Mouse (Mus musculus) heart, postnatal 25 days (tissue): ENCODE results near the gene Sytl5. TPM values are rescaled to one million over a fixed set of nuclear protein-coding genes. Genes with fewer than 3 reads are reported as not detected.

Source experiments
- DNase-seq: peaks from one replicate; pipeline ENCODE4 v3.0.0; 2022; ENCODE audit warnings: low spot score
- intact Hi-C: fragments of 180-260 bp; cut with DNase I; formaldehyde crosslinking; loops from one replicate; pipeline ENCODE4 v1.15.1; 2025
- total RNA-seq, 2 experiments: library from RNA; stranded (reverse); gene quantifications; 2 replicates each; pipeline ENCODE4 v1.2.3; 2021

Sytl5 gene
- total RNA-seq, result under 1 TPM; 0.31 to 0.45 TPM

- no peak for DNase-seq
- intact Hi-C loops, result no loop called here
Measured at GRCm38 (mm10) chrX:9885322-9885721, at the start of gene Sytl5. TSS of gene Sytl5 (plus strand) at chrX:9885622.

GRCm38 (mm10) chrX:9846628-9847027 is 38.8 kb upstream of the Sytl5 start, which contains the start of gene Hypm:
TSS of gene Hypm (plus strand) at chrX:9846928.
- DNase-seq, result no peak
- intact Hi-C loops, result no loop called here

- DNase-seq, result no peak
- intact Hi-C loops, result no loop called here
Measured at GRCm38 (mm10) chrX:9849403-9849802, 36.0 kb upstream of the Sytl5 start, which contains the start of gene H2al3. TSS of gene H2al3 (plus strand) at chrX:9849703.

GRCm38 (mm10) chrX:9861859-9862258 is 23.6 kb upstream of the Sytl5 start:
- intact Hi-C loops, result no loop called here
- no peak for DNase-seq

- intact Hi-C loops, result no loop called here
- no peak for DNase-seq
Measured at GRCm38 (mm10) chrX:9875519-9875918, 9.9 kb upstream of the Sytl5 start.

GRCm38 (mm10) chrX:9909572-9909971 is 24.1 kb downstream of the Sytl5 start:
- no peak for DNase-seq
- intact Hi-C loops, result no loop called here

GRCm38 (mm10) chrX:9933839-9934238 is 48.4 kb downstream of the Sytl5 start:
- DNase-seq, result no peak
- intact Hi-C loops, result no loop called here

GRCm38 (mm10) chrX:9984094-9984669 is 98.8 kb downstream of the Sytl5 start:
- no peak for DNase-seq
- intact Hi-C loops, result no loop called here

GRCm38 (mm10) chrX:10000718-10001117 is 115.3 kb downstream of the Sytl5 start:
- intact Hi-C loops, result no loop called here
- DNase-seq, result no peak

GRCm38 (mm10) chrX:10005946-10006345 is 120.5 kb downstream of the Sytl5 start:
- intact Hi-C loops, result no loop called here
- no peak for DNase-seq

GRCm38 (mm10) chrX:10007675-10008270 is 122.4 kb downstream of the Sytl5 start:
- intact Hi-C loops, result no loop called here
- DNase-seq, result no peak

GRCm38 (mm10) chrX:10010202-10010601 is 124.8 kb downstream of the Sytl5 start:
- no peak for DNase-seq
- intact Hi-C loops, result no loop called here

GRCm38 (mm10) chrX:10034666-10035065 is 149.2 kb downstream of the Sytl5 start:
- intact Hi-C loops, result loop anchor here (10.0 kb wide), 1 partner anchor 180 kb away; the partner anchor contains the start of gene Rpgr

More at GRCm38 (mm10) chrX:10034666-10035065, 149.2 kb downstream of the Sytl5 start:
- no peak for DNase-seq

Other genes with a start within 250 kb of the Sytl5 start
- gene Dynlt3, start 222.6 kb upstream of the Sytl5 start, total RNA-seq, result 10 to 100 TPM; 47.2 to 55.2 TPM
- gene Hypm, start 38.7 kb upstream of the Sytl5 start, total RNA-seq, result not detected
- gene H2al3, start 35.9 kb upstream of the Sytl5 start, total RNA-seq, result not detected
- 1 to 10 TPM; 4.2 to 4.4 TPM for gene Srpx, start 232.1 kb downstream of the Sytl5 start, total RNA-seq